Mouse (Mus musculus): ENCODE measurements at regions not wholly inside any gene's neighbourhood (a gene's known extent, or its start where the extent isn't known, plus 50 kb on each side); places are given as distances from the start of the nearest gene placed in this dataset.
A peak's percentile ranks its signal among the peaks of the same experiment; 100 is the strongest.

DNA sequence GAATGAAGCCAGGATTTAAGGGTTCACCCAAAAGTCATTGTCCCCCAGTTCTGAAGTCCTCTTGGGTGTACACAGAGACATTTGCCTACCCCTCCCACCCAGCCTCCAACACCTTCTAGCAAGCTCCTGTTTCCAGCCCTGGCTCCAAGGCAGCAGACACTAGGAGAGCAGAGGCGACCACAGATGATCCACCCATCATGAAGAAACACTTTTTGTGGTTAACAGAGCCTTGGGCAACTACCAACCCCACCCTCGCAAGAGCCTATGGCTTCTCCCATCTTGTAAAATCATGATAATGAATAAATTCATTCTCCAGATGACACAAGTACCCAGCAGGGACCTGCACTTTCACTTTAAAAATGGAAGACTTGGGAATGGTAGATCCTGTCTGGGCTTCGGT, 136.1 kb downstream of the Cartpt start:
- H3K4me1 ChIP-seq (ENCODE audit: control insufficient read depth, insufficient read depth, low read length) = 0 out of 2 replicates have a peak, but pooled peaks cover 8% of the 10 kb centered on the region
- ATAC-seq (ENCODE audit: low FRiP score, low TSS enrichment) = no peak

DNA sequence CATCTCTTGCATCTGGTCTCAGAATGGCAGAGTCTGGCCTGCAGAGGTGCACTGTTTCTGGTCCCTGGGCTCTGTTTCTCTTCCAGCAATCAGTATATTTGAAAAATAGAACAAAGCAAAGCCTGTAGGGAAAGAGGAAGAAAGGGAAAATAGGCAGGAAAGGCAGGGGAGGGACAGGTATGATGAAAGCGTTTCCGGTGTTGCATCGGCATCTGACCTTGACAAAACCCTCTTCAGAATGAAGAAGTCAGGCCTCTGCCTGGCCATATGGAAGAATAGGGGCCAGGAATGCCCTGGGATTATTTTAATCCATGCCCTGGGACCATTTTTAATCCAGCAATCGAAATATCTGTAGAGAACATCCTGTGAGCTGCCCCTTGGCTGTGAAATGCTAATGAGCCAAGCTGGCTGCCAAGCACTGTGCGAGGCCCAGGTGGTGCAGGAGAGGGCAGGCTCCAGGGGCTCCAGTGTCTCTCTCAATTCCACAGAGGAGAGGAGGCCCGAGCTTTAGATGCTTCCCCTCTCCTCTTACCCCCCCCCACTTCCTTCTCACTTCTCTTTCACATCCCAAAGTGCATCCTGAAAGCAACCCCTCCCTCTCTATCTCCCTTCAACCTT, 136.7 kb downstream of the Cartpt start:
- H3K27me3 ChIP-seq (ENCODE audit: control insufficient read depth, insufficient read depth, low read length) = no peaks in the 10 kb centered on the region
- no peak overlapping the region for H3K4me3 ChIP-seq (ENCODE audit: low read length)
- 66% methylated on average over 6 of the region's 6 CpGs for WGBS
- no peaks in the 10 kb centered on the region for H3K36me3 ChIP-seq (ENCODE audit: control insufficient read depth, insufficient read depth, low read length)
- no peak overlapping the region for H3K4me2 ChIP-seq (replicated peaks; ENCODE audit: low read depth, low read length)
- H3K9ac ChIP-seq (ENCODE audit: low read depth, low read length) = no peak overlapping the region
- H3K27ac ChIP-seq (ENCODE audit: low read depth, low read length) = no peak overlapping the region
- peak; percentile 43; the same call in 1 of the 2 replicates for ATAC-seq (ENCODE audit: low FRiP score, low TSS enrichment)
- no peaks in the 10 kb centered on the region for H3K9me3 ChIP-seq (ENCODE audit: control insufficient read depth, low read length)
- 0 out of 2 replicates have a peak, but pooled peaks cover 8% of the 10 kb centered on the region for H3K4me1 ChIP-seq (ENCODE audit: control insufficient read depth, insufficient read depth, low read length)

More for the DNA sequence above, 136.1 kb downstream of the Cartpt start:
- no peak overlapping the region for H3K4me2 ChIP-seq (replicated peaks; ENCODE audit: low read depth, low read length)
- H3K36me3 ChIP-seq (ENCODE audit: control insufficient read depth, insufficient read depth, low read length) = no peaks in the 10 kb centered on the region
- no peaks in the 10 kb centered on the region for H3K9me3 ChIP-seq (ENCODE audit: control insufficient read depth, low read length)
- H3K27ac ChIP-seq (ENCODE audit: low read depth, low read length) = no peak overlapping the region
- 89% methylated on average over 3 of the region's 3 CpGs for WGBS
- H3K27me3 ChIP-seq (ENCODE audit: control insufficient read depth, insufficient read depth, low read length) = no peaks in the 10 kb centered on the region
- no peak overlapping the region for H3K9ac ChIP-seq (ENCODE audit: low read depth, low read length)
- no peak overlapping the region for H3K4me3 ChIP-seq (ENCODE audit: low read length)

DNA sequence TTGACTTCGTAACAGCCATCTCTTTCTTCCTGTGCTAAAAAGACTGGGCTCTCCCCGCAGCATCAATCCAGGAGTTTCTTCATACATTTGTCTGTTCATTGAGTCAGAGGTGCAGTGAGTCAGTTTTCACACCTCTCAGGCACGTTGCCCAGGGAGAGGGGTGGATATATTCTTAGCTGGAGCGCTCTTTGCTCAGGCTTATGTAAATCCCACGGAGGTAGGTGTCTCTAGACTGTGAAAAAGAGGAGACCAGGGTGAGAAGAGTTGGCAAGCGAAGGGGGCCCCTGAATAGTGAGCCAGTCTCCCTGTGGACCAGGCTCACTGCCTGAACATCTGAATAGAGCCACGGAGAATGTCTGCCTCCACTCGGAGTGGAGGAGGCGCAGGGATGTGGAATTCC, 139.0 kb downstream of the Cartpt start:
- ATAC-seq (ENCODE audit: low FRiP score, low TSS enrichment) = no peak
- 64% methylated on average over 9 of the region's 9 CpGs for WGBS
- Histone ChIP-seq H3K36me3 (ENCODE audit: control insufficient read depth, insufficient read depth, low read length) (no peaks in the 10 kb centered on the region), H3K4me1 (ENCODE audit: control insufficient read depth, insufficient read depth, low read length) (0 out of 2 replicates have a peak, but pooled peaks cover 8% of the 10 kb centered on the region), H3K4me3 (ENCODE audit: low read length) (no peak overlapping the region), H3K9ac (ENCODE audit: low read depth, low read length) (no peak overlapping the region), H3K27ac (ENCODE audit: low read depth, low read length) (peak overlapping the region; percentile 42; the same call in 1 of the 2 replicates), H3K9me3 (ENCODE audit: control insufficient read depth, low read length) (no peaks in the 10 kb centered on the region), H3K27me3 (ENCODE audit: control insufficient read depth, insufficient read depth, low read length) (no peaks in the 10 kb centered on the region), H3K4me2 (replicated peaks; ENCODE audit: low read depth, low read length) (no peak overlapping the region)

DNA sequence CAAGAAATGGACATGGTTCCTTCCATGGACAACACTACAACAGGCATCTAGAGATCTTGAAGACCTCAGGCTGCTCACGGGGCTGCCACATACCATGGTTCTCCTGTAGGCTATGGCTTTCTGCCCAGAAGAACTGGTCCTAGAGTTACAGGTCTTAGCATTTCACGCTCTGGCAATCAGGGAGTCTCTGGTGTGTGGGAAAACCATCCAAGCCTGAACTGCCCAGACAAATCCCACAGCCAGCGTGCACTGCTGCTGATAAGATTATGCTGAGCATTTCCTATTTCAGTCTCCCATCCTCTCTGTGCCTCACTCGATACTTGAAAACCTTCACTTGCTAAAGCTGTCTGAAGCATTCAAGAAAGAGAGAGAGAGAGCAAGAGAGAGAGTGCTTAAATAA, 139.5 kb downstream of the Cartpt start:
- ATAC-seq (ENCODE audit: low FRiP score, low TSS enrichment) = peak; percentile 84

DNA sequence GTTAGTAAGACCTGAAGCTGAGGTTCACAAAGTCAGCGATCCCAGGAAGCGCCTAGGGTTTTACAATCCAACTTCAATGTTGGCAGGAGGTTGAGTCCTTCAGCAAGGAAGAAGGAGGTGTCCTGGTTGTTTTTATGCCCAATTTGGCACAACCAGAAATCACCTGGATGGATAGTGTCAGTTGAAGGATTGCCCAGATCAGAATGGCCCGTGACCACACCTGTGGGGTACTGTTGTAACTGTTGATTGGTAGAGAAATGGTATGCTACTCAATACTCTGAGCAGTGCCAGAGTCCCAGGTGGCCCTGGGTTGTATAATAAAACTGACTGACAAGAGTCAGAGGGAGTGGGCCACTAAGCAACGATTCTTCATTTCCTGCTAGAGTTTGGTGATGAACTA, 140.2 kb downstream of the Cartpt start:
- 0 out of 2 replicates have a peak, but pooled peaks have one; percentile 41 for ATAC-seq (ENCODE audit: low FRiP score, low TSS enrichment)
- 0 out of 2 replicates have a peak, but pooled peaks cover 8% of the 10 kb centered on the region for H3K4me1 ChIP-seq (ENCODE audit: control insufficient read depth, insufficient read depth, low read length)
- no peak overlapping the region for H3K4me2 ChIP-seq (replicated peaks; ENCODE audit: low read depth, low read length)
- no peak overlapping the region for H3K9ac ChIP-seq (ENCODE audit: low read depth, low read length)
- WGBS = 57% methylated on average over 4 of the region's 4 CpGs
- no peaks in the 10 kb centered on the region for H3K36me3 ChIP-seq (ENCODE audit: control insufficient read depth, insufficient read depth, low read length)
- no peaks in the 10 kb centered on the region for H3K27me3 ChIP-seq (ENCODE audit: control insufficient read depth, insufficient read depth, low read length)
- no peak overlapping the region for H3K27ac ChIP-seq (ENCODE audit: low read depth, low read length)
- H3K4me3 ChIP-seq (ENCODE audit: low read length) = no peak overlapping the region
- H3K9me3 ChIP-seq (ENCODE audit: control insufficient read depth, low read length) = no peaks in the 10 kb centered on the region

More for the DNA sequence above, 139.5 kb downstream of the Cartpt start:
- Histone ChIP-seq H3K4me1 (ENCODE audit: control insufficient read depth, insufficient read depth, low read length) (0 out of 2 replicates have a peak, but pooled peaks cover 8% of the 10 kb centered on the region), H3K36me3 (ENCODE audit: control insufficient read depth, insufficient read depth, low read length) (no peaks in the 10 kb centered on the region), H3K9me3 (ENCODE audit: control insufficient read depth, low read length) (no peaks in the 10 kb centered on the region), H3K4me3 (ENCODE audit: low read length) (no peak overlapping the region), H3K27me3 (ENCODE audit: control insufficient read depth, insufficient read depth, low read length) (no peaks in the 10 kb centered on the region), H3K9ac (ENCODE audit: low read depth, low read length) (no peak overlapping the region), H3K4me2 (replicated peaks; ENCODE audit: low read depth, low read length) (no peak overlapping the region), H3K27ac (ENCODE audit: low read depth, low read length) (peak overlapping the region; percentile 42; the same call in 1 of the 2 replicates)
- WGBS = 47% methylated on average over 4 of the region's 4 CpGs

DNA sequence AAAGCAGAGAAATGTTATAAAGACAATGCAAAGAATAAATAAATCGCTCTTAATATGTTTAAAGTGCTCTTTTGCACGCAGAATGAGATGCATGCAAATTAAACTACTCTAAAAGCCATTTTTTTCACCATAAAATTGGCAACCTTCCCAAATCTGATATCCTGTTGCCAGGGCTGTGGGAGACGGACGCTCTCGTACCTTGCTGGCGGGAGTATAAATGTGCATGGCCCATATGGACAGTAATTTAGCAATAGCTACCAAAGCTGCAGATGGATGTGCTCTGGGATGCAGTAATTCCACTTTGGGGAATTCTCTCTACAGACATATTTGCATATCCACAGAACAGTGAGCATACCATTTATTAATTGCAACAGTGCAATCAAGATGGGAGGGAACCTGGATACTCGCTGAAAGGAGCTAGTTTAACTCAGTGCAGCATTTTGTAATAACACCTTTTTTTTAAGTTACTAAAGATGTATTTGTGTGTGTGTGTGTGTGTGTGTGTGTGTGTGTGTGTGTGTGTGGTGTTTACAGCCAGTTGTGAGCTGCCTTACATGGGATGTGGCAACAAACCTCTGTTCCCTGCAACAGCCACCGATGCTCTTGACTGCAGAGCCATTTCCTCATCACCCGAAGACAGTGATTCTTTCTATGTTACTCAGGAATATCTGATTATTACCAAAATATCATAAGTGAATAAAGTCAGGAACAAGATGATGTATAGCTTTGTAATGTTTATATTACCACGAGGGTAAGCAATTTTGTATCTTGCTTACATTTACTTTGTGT, 141.4 kb downstream of the Cartpt start:
- H3K4me1 ChIP-seq (ENCODE audit: control insufficient read depth, insufficient read depth, low read length) = 0 out of 2 replicates have a peak, but pooled peaks cover 8% of the 10 kb centered on the region

DNA sequence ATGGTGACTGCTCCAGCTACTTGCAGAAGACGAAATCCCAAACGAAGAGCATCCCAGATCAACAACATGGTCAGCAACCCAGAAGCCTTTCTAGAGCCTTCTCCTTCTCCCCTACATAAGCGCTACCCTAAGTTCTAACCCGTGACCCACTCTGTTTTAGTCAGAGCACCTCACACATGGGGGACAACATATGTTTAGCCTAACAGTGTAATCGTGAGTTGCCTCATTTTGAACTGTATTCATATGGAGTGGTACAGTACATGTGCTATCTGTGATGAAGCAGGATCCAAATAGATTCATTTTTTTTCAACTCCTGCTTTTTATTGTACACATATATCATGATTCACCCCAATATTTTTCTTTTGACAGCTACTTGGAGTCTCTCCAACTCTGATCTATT, 146.2 kb downstream of the Cartpt start:
- Histone ChIP-seq H3K4me2 (replicated peaks; ENCODE audit: low read depth, low read length) (no peak overlapping the region), H3K27ac (ENCODE audit: low read depth, low read length) (no peak overlapping the region), H3K36me3 (ENCODE audit: control insufficient read depth, insufficient read depth, low read length) (no peaks in the 10 kb centered on the region), H3K9ac (ENCODE audit: low read depth, low read length) (no peak overlapping the region), H3K4me3 (ENCODE audit: low read length) (no peak overlapping the region), H3K9me3 (ENCODE audit: control insufficient read depth, low read length) (no peaks in the 10 kb centered on the region), H3K27me3 (ENCODE audit: control insufficient read depth, insufficient read depth, low read length) (no peaks in the 10 kb centered on the region), H3K4me1 (ENCODE audit: control insufficient read depth, insufficient read depth, low read length) (no peaks in the 10 kb centered on the region)
- WGBS = 82% methylated on average over 5 of the region's 5 CpGs
- no peak for ATAC-seq (ENCODE audit: low FRiP score, low TSS enrichment)

More for the DNA sequence above, 141.4 kb downstream of the Cartpt start:
- no peak for ATAC-seq (ENCODE audit: low FRiP score, low TSS enrichment)
- H3K9ac ChIP-seq (ENCODE audit: low read depth, low read length) = no peak overlapping the region
- no peak overlapping the region for H3K4me3 ChIP-seq (ENCODE audit: low read length)
- H3K36me3 ChIP-seq (ENCODE audit: control insufficient read depth, insufficient read depth, low read length) = no peaks in the 10 kb centered on the region
- H3K27ac ChIP-seq (ENCODE audit: low read depth, low read length) = no peak overlapping the region
- WGBS = 72% methylated on average over 10 of the region's 10 CpGs
- H3K4me2 ChIP-seq (replicated peaks; ENCODE audit: low read depth, low read length) = no peak overlapping the region
- H3K9me3 ChIP-seq (ENCODE audit: control insufficient read depth, low read length) = no peaks in the 10 kb centered on the region
- no peaks in the 10 kb centered on the region for H3K27me3 ChIP-seq (ENCODE audit: control insufficient read depth, insufficient read depth, low read length)

DNA sequence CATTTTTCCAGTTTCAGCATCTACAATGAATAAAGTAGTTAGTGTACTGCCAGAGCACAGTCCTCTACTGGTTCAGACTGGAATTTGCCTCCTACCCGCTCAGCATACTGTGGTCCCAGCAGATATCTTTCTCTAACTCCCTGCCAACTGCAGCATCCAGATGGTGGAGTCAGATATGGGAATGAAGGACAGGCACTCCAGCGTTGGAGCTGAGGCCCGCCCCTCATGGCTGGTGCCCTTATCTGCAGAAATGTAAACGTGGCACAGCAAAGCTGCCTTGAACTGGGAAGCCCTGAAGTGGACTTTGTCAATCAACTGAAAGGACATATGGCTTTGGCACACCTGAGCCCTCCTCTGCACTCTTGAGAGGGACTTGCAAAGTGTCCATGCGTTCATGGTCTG, 146.6 kb downstream of the Cartpt start:
- Histone ChIP-seq H3K27me3 (ENCODE audit: control insufficient read depth, insufficient read depth, low read length) (no peaks in the 10 kb centered on the region), H3K36me3 (ENCODE audit: control insufficient read depth, insufficient read depth, low read length) (no peaks in the 10 kb centered on the region), H3K9me3 (ENCODE audit: control insufficient read depth, low read length) (no peaks in the 10 kb centered on the region), H3K4me3 (ENCODE audit: low read length) (no peak overlapping the region), H3K4me1 (ENCODE audit: control insufficient read depth, insufficient read depth, low read length) (no peaks in the 10 kb centered on the region), H3K4me2 (replicated peaks; ENCODE audit: low read depth, low read length) (no peak overlapping the region), H3K27ac (ENCODE audit: low read depth, low read length) (no peak overlapping the region), H3K9ac (ENCODE audit: low read depth, low read length) (no peak overlapping the region)
- ATAC-seq (ENCODE audit: low FRiP score, low TSS enrichment) = peak; percentile 64; the same call in 1 of the 2 replicates
- 67% methylated on average over 5 of the region's 5 CpGs for WGBS

DNA sequence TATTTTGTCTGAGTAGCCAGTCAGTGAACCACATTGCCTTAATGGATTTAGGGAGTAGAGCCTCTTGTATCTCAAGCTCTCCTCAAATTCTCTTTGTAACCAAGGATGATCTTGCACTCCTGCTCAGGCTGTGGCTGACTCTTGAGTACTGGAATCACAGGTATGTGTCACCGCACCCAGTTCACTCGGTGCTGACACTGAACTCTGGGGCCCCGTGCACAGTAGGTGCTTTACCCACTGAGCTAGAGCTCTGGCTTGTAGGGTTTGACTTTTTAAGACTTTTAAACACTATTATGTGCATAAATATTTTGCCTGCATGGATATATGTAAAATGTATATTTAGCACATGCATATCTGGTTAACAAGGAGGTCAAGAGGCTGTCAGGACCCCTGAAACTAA, 147.4 kb downstream of the Cartpt start:
- no peaks in the 10 kb centered on the region for H3K9me3 ChIP-seq (ENCODE audit: control insufficient read depth, low read length)
- no peak for ATAC-seq (ENCODE audit: low FRiP score, low TSS enrichment)
- no peak overlapping the region for H3K27ac ChIP-seq (ENCODE audit: low read depth, low read length)
- no peak overlapping the region for H3K9ac ChIP-seq (ENCODE audit: low read depth, low read length)
- H3K27me3 ChIP-seq (ENCODE audit: control insufficient read depth, insufficient read depth, low read length) = no peaks in the 10 kb centered on the region
- no peaks in the 10 kb centered on the region for H3K4me1 ChIP-seq (ENCODE audit: control insufficient read depth, insufficient read depth, low read length)
- WGBS = 88% methylated on average over 3 of the region's 3 CpGs
- H3K4me3 ChIP-seq (ENCODE audit: low read length) = no peak overlapping the region
- H3K36me3 ChIP-seq (ENCODE audit: control insufficient read depth, insufficient read depth, low read length) = no peaks in the 10 kb centered on the region
- H3K4me2 ChIP-seq (replicated peaks; ENCODE audit: low read depth, low read length) = no peak overlapping the region
